Mouse (Mus musculus): ENCODE data around the gene Glod5. TPM values are rescaled to one million over a fixed set of nuclear protein-coding genes. Genes with fewer than 3 reads are reported as not detected.
"Not testable (repeated sequence)": the region's sequence is repeated elsewhere in the genome, so short reads cannot be mapped to it uniquely, and the experiment has no call there.

The Glod5 gene
- total and polyA plus RNA-seq, 2 experiments from 2014 or later = 0.55 TPM; not detected in 1

DNA sequence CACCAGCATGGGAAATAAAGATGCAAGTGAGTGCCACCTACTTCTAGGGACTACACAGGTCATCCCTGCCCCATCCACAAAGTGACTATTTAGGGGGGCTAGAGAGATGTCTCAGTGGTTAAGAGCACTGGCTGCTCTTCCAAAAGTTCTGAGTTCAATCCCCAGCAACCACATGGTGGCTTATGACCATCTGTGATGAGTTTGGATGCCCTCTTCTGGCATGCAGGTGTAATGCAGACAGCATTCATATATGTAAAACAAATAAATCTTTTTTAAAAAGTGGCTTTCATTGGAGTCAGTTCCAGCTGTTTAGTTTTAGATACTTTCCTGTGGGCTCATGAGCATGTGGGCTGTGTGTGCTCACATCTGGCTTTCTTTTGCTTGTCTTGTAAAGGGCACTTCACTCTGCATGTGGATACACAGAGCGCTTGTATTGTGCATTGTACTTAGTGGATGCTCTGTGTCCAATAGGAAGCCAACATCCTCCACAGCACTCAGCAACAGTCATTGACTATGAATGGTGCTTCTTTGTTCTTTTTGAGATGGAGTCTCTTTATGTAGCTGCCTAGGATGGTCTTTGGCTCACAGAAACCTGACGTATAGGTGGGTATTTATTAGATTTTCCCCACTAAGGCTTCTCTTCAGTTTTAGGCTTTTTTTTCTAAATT is 2.0 kb upstream of the Glod5 start:
- TF ChIP-seq CTCF (IDR thresholded peaks at IDR 0.05; ENCODE audit: low read depth) (0 out of 2 replicates have a peak, but pooled peaks have one; percentile 5), EP300 (IDR thresholded peaks at IDR 0.05; ENCODE audit: low read depth) (no peak)
- Histone ChIP-seq H3K4me2 (ENCODE audit: low read depth, low read length) (no peak overlapping the region), H3K36me3 (replicated peaks; ENCODE audit: control insufficient read depth, insufficient read depth, low read length) (no peaks in the 10 kb centered on the region), H3K27ac (ENCODE audit: low read depth) (no peak overlapping the region), H3K9me3 (replicated peaks; ENCODE audit: control insufficient read depth, low read length) (no peaks in the 10 kb centered on the region), H3K4me3 (ENCODE audit: low read depth, low read length) (no peak overlapping the region), H3K4me1 (ENCODE audit: control insufficient read depth, insufficient read depth) (no peaks in the 10 kb centered on the region), H3K9ac (replicated peaks; ENCODE audit: low read depth, low read length) (no peak overlapping the region), H3K27me3 (ENCODE audit: control insufficient read depth, insufficient read depth, low read length) (no peaks in the 10 kb centered on the region)
- no peak for DNase-seq (ENCODE audit: low spot score)
- 83% methylated on average over 2 of the region's 2 CpGs for WGBS
- no peak for ATAC-seq (ENCODE audit: insufficient read depth, low read depth)

DNA sequence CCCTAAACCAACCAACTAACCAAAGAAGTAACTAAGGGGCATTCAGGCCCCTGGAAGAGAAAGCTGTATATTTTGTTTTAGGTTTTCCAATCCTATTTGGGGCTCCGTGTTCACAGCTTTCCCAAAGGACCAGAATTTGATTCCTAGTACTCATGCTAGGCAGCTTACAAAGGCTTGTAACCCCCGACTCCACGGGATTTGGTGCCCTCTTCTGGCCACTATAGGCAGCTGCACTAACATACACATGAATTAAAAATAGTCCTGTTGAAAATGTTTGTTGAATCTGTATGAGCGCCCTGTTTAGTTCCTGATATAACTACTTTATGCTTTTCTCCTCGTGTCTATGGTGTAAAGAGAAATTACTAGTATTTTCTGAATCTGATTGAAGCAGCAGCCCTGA is 1.1 kb downstream of the Glod5 start:
- DNase-seq (ENCODE audit: low spot score) (peak; percentile 8), ATAC-seq (ENCODE audit: insufficient read depth, low read depth) (no peak)
- Histone ChIP-seq H3K4me2 (ENCODE audit: low read depth, low read length) (no peak overlapping the region), H3K4me3 (ENCODE audit: low read depth, low read length) (no peak overlapping the region), H3K9me3 (replicated peaks; ENCODE audit: control insufficient read depth, low read length) (no peaks in the 10 kb centered on the region), H3K27ac (ENCODE audit: low read depth) (no peak overlapping the region), H3K4me1 (ENCODE audit: control insufficient read depth, insufficient read depth) (no peaks in the 10 kb centered on the region), H3K36me3 (replicated peaks; ENCODE audit: control insufficient read depth, insufficient read depth, low read length) (no peaks in the 10 kb centered on the region), H3K27me3 (ENCODE audit: control insufficient read depth, insufficient read depth, low read length) (no peaks in the 10 kb centered on the region), H3K9ac (replicated peaks; ENCODE audit: low read depth, low read length) (no peak overlapping the region)
- WGBS = 9% methylated on average over 5 of the region's 5 CpGs
- TF ChIP-seq CTCF (IDR thresholded peaks at IDR 0.05; ENCODE audit: low read depth) = peak; percentile 66
- TF ChIP-seq EP300 (IDR thresholded peaks at IDR 0.05; ENCODE audit: low read depth) = no peak

DNA sequence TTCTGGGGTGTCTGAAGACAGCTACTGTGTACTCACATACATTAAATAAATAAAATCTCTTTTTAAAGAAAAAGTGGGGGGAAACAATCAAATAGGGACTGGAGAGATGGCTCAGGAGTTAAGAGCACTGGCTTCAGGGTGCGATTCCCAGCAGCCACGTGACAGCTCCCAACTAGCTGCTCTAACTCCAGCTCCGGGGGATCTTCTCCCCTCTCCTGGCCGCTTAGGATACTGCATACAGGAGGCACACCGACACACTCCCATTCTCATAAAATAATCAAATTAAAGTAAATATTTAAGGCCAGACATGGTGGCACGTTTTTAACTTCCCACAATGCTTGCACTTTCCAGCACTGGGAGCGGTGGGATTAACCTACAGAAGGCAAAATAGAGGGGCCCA is 2.6 kb downstream of the Glod5 start:
- not testable (repeated sequence) for H3K27ac ChIP-seq (ENCODE audit: low read depth); H3K4me1 ChIP-seq (ENCODE audit: control insufficient read depth, insufficient read depth); ATAC-seq (ENCODE audit: insufficient read depth, low read depth); H3K27me3 ChIP-seq (ENCODE audit: control insufficient read depth, insufficient read depth, low read length); H3K4me3 ChIP-seq (ENCODE audit: low read depth, low read length); H3K9me3 ChIP-seq (replicated peaks; ENCODE audit: control insufficient read depth, low read length); DNase-seq (ENCODE audit: low spot score); H3K9ac ChIP-seq (replicated peaks; ENCODE audit: low read depth, low read length); H3K36me3 ChIP-seq (replicated peaks; ENCODE audit: control insufficient read depth, insufficient read depth, low read length); H3K4me2 ChIP-seq (ENCODE audit: low read depth, low read length)
- 23% methylated on average over 7 of the region's 7 CpGs for WGBS

DNA sequence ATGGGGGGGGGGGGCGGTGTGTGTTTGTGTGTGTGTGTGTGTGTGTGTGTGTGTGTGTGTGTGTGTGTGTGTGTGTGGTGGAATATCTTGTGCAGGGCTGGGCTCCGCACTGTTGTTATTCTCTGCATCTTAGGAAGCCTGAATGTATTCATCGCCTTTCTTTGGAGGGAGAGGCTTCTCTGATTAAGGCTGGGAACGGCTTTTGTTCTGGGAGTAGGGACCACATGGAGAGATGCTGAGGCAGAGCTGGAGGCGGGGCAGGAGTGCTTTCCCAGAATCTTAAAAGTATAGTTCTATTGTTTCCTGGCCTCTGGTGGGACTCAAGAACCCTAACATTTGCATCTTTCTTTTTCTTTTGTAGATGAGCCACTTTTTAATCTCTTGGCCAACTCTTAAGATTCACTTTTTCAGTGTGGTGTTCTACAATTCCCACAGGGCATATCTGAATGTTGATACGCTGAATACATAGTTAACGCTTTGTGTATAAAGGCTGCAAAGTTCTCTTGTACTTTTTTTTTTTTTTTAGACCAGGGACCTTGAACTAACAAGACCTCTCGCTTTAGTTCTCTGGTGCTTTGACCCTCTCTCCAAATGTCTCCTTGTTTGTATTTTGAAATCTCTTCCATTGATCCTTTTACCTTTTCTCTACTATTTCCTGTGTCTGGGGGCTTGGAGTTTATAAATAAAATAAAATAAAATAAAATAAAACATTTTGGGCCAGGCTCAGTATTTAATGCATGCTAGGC is 4.5 kb downstream of the Glod5 start:
- WGBS = 50% methylated on average over 7 of the region's 8 CpGs
- no peaks in the 10 kb centered on the region for H3K27me3 ChIP-seq (ENCODE audit: control insufficient read depth, insufficient read depth, low read length)
- H3K4me2 ChIP-seq (ENCODE audit: low read depth, low read length) = no peak overlapping the region
- no peaks in the 10 kb centered on the region for H3K9me3 ChIP-seq (replicated peaks; ENCODE audit: control insufficient read depth, low read length)
- H3K4me3 ChIP-seq (ENCODE audit: low read depth, low read length) = no peak overlapping the region
- no peak overlapping the region for H3K27ac ChIP-seq (ENCODE audit: low read depth)
- TF ChIP-seq EP300 (IDR thresholded peaks at IDR 0.05; ENCODE audit: low read depth) (no peak), CTCF (IDR thresholded peaks at IDR 0.05; ENCODE audit: low read depth) (no peak)
- ATAC-seq (ENCODE audit: insufficient read depth, low read depth) (no peak), DNase-seq (ENCODE audit: low spot score) (no peak)
- no peak overlapping the region for H3K9ac ChIP-seq (replicated peaks; ENCODE audit: low read depth, low read length)
- no peaks in the 10 kb centered on the region for H3K36me3 ChIP-seq (replicated peaks; ENCODE audit: control insufficient read depth, insufficient read depth, low read length)
- H3K4me1 ChIP-seq (ENCODE audit: control insufficient read depth, insufficient read depth) = no peaks in the 10 kb centered on the region

DNA sequence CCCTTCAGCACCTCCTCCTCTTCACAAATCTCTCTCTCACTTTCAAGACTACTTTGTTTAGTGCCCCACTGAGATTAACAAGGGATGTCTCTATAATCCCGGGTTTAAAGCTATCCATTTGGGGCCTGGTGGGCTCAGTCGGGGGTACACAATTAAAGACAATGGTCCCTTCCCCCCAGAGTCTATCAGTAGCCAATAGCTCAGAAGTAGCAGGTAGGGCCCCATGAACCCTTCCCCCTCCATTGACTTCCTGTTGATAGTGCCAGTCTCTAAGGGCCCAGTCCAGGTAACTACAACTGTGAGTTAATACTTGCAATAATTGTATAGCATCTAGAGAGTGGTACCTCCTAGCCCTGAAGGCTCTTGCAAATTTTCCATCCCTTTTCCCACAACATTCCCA is 5.1 kb downstream of the Glod5 start:
- H3K36me3 ChIP-seq (replicated peaks; ENCODE audit: control insufficient read depth, insufficient read depth, low read length) = no peaks in the 10 kb centered on the region
- H3K9me3 ChIP-seq (replicated peaks; ENCODE audit: control insufficient read depth, low read length) = no peaks in the 10 kb centered on the region
- no peak overlapping the region for H3K4me2 ChIP-seq (ENCODE audit: low read depth, low read length)
- H3K4me3 ChIP-seq (ENCODE audit: low read depth, low read length) = no peak overlapping the region
- H3K27me3 ChIP-seq (ENCODE audit: control insufficient read depth, insufficient read depth, low read length) = no peaks in the 10 kb centered on the region
- TF ChIP-seq EP300 (IDR thresholded peaks at IDR 0.05; ENCODE audit: low read depth) (no peak), CTCF (IDR thresholded peaks at IDR 0.05; ENCODE audit: low read depth) (no peak)
- no peaks in the 10 kb centered on the region for H3K4me1 ChIP-seq (ENCODE audit: control insufficient read depth, insufficient read depth)
- DNase-seq (ENCODE audit: low spot score) (no peak), ATAC-seq (ENCODE audit: insufficient read depth, low read depth) (no peak)
- no peak overlapping the region for H3K9ac ChIP-seq (replicated peaks; ENCODE audit: low read depth, low read length)
- WGBS = 27% methylated on average over 2 of the region's 2 CpGs
- H3K27ac ChIP-seq (ENCODE audit: low read depth) = no peak overlapping the region

DNA sequence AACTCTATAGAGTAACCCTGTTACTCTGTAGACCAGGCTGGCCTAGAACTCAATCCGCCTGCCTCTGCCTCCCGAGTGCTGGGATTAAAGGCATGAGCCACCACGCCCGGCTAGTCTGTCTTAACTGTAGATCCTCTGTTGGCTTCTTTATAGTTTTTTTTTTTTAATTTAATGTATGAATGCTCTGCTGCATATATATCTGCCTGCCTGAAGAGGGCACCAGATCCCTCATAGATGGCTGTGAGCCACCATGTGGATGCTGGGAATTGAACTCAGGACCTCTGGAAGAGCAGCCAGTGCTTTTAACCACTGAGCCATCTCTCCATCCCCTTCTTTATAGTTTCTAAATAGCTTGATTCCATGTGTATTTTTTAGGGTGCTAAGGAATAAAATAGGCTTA is 8.9 kb downstream of the Glod5 start:
- not testable (repeated sequence) for H3K4me3 ChIP-seq (ENCODE audit: low read depth, low read length); DNase-seq (ENCODE audit: low spot score); H3K36me3 ChIP-seq (replicated peaks; ENCODE audit: control insufficient read depth, insufficient read depth, low read length); H3K27me3 ChIP-seq (ENCODE audit: control insufficient read depth, insufficient read depth, low read length); H3K27ac ChIP-seq (ENCODE audit: low read depth); H3K9me3 ChIP-seq (replicated peaks; ENCODE audit: control insufficient read depth, low read length); H3K4me1 ChIP-seq (ENCODE audit: control insufficient read depth, insufficient read depth); ATAC-seq (ENCODE audit: insufficient read depth, low read depth); H3K9ac ChIP-seq (replicated peaks; ENCODE audit: low read depth, low read length); H3K4me2 ChIP-seq (ENCODE audit: low read depth, low read length)
- 83% methylated on average over 4 of the region's 4 CpGs for WGBS

Measured in heart, postnatal 0 days (tissue).